Mouse (Mus musculus) testis, adult 10 weeks (tissue): ENCODE data around the gene Cdh26. TPM values are rescaled to one million over a fixed set of nuclear protein-coding genes. Genes with fewer than 3 reads are reported as not detected.

Experiments
- polyA plus RNA-seq: library from polyadenylated mRNA; stranded (reverse); fragments of 350-450 nt; fragmentation: Illumina TruSeq; extraction: RNeasy Lipid Tissue Mini Kit (QIAGEN cat#74804); gene quantifications from one replicate; pipeline ENCODE4 v1.2.3, GENCODE M21; 2014; ENCODE audit warnings: low read depth, low replicate concordance

The Cdh26 gene
- polyA plus RNA-seq, result 1.3 TPM

DNA sequence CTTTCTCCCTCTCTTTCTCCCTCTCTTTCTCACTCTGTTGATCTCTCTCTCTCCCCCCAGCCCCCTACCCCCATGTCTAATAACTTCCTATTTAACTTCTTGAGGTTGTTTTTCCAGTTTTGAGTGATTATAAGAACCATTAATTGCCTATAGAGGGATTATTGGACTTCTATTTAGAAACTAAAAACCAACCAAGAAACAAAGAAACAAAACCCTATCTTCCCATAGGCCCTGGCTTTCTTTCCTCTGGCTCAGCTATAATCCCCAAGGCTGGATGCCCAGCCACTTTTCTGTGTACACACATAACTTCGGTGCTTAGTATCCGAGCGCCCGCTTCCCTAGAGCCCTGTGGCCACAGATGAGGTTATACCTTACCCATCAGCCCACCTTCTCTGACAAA lies at the start of gene Cdh26:
TSS of gene Cdh26 (plus strand) at position 301 of the 400 bp plus-strand sequence.

GRCm38 (mm10) chr2:178407053-178407815 lies 23.1 kb upstream of the Cdh26 start, which contains the start of gene Sycp2:
TSS of gene Sycp2 (minus strand) at chr2:178407685.

DNA sequence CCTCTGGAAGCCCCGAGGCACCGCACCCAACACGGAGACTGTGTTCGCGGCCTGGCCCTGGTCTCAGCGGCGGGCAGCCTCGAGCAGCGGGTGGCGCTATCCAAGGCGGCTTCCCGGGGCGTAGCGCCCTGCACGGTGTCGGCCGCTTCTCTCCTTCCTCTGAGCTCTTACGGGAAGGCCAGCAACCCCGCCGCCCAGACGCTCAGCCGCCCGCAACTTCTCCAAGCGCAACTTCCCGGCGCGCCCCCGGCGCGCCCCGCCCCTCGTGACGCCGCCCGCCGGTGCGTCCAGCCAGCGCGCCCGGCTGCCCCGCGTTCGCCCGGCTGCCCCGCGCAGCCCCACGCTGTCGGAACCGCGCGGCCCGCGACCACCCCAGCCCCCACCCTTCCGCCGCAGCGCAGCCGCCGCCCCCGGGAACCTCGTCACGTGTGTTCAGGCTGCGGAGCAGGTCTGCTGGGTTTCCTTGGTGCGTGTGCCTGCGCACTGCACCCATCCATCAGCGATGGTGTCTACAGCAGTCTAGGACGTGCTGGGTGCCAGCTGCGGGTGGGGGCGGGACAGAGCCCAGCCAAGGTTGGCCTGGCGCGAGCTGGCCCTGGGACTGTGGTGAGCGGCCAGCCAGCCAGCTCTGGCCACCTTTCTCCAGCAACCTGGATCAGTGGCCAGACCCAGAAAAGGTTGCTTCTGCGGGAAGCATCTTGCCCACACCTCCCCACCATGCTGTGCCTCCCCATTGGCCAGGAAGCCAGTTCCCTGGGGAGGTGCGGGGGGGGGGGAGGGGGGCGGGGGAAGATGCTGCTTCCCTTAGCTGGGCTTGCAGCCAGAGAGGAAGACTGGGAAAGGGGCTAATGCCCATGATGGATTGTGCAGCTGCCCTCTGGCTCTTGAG lies 15.8 kb upstream of the Cdh26 start, which contains the start of the genes Ppp1r3d and Fam217b:
TSS of gene Ppp1r3d (minus strand) at position 212 of the 889 bp plus-strand sequence.
TSS of gene Fam217b (plus strand) at position 264 of the 889 bp plus-strand sequence.

Other genes starting within 250 kb of the Cdh26 start
- 493 TPM for gene Sycp2, start 22.8 kb upstream of the Cdh26 start, polyA plus RNA-seq
- 0.56 TPM for gene Ppp1r3d, start 16.1 kb upstream of the Cdh26 start, polyA plus RNA-seq
- 6.6 TPM for gene Fam217b, start 16.0 kb upstream of the Cdh26 start, polyA plus RNA-seq